26 mouse cellular contexts compared by ENCODE assay signal in the genomic region with DNA sequence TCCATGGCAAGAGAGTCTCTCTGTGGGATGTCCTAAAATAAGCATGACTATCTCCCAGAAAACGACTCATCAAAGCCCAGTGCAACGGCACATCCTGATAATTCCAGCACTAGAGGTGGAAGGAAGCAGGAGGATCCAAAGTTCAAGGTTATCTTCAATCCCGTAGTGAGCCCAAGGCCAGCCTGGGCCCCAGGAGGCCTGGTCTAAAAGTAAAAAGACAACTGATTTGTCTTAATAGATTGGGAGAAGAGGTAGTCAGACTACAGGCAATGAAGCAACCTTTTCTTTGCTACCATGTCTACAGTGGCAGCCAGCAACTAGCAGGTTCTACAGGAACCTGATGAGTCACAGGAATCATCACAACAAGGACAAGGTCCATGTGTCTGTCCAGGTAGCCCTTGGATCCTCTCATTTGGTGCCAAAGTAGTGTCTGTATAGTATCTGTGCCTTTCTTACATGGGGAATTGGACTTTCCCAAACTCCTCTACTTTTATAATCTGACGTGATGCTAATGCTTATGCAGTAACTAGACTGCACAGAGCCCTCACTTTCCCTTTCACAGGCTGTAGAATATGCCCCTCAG. TPM values are rescaled to one million over a fixed set of nuclear protein-coding genes. Genes with fewer than 3 reads are reported as not detected.
"Had no signal": no experiment of that assay in that cellular context is flagged by ENCODE, and none has a peak within 500 bp of the region (broad histone marks: within the 10 kb centered on the region; RNA-seq: fewer than 3 reads in every experiment).

No protein-coding gene starts in this region.

- ATAC-seq: hindbrain, embryonic 16.5 days; inflammation-experienced regulatory T-cells, adult 6 months; intestine, embryonic 15.5 days; intestine, postnatal 0 days had no signal

- H3K9me3 ChIP-seq: heart, embryonic 13.5 days; heart, embryonic 15.5 days; hindbrain, embryonic 10.5 days; hindbrain, embryonic 12.5 days; intestine, embryonic 15.5 days; limb, embryonic 10.5 days; limb, embryonic 12.5 days had no signal

- H3K4me2 ChIP-seq: heart, embryonic 11.5 days; heart, embryonic 13.5 days; heart, embryonic 15.5 days; hindbrain, embryonic 12.5 days; hindbrain, embryonic 14.5 days; intestine, embryonic 15.5 days; limb, embryonic 12.5 days had no signal

- H3K4me1 ChIP-seq: hindbrain, embryonic 10.5 days; hindbrain, embryonic 12.5 days; intestine, embryonic 15.5 days; limb, embryonic 10.5 days; limb, embryonic 12.5 days had no signal

- H3K27ac ChIP-seq: gastrocnemius, adult 2 months; heart, embryonic 13.5 days; heart, embryonic 15.5 days; hindbrain, embryonic 10.5 days; hindbrain, embryonic 12.5 days; hindbrain, embryonic 14.5 days; intestine, embryonic 15.5 days; layer of hippocampus, adult 2 months; left cerebral cortex, adult 2 months; limb, embryonic 10.5 days; limb, embryonic 12.5 days; liver, embryonic 14.5 days had no signal

- H3K27me3 ChIP-seq: heart, embryonic 13.5 days; heart, embryonic 15.5 days; hindbrain, embryonic 12.5 days; intestine, embryonic 15.5 days; limb, embryonic 12.5 days had no signal

- H3K36me3 ChIP-seq: heart, embryonic 13.5 days; heart, embryonic 15.5 days; hindbrain, embryonic 10.5 days; hindbrain, embryonic 12.5 days; intestine, embryonic 15.5 days; limb, embryonic 10.5 days; limb, embryonic 12.5 days had no signal

- H3K4me3 ChIP-seq: gastrocnemius, adult 2 months; heart, embryonic 13.5 days; heart, embryonic 15.5 days; hindbrain, embryonic 10.5 days; hindbrain, embryonic 12.5 days; intestine, embryonic 15.5 days; layer of hippocampus, adult 2 months; left cerebral cortex, adult 2 months; limb, embryonic 10.5 days; limb, embryonic 12.5 days had no signal

- H3K9ac ChIP-seq: heart, embryonic 13.5 days; heart, embryonic 15.5 days; hindbrain, embryonic 12.5 days; hindbrain, embryonic 14.5 days; intestine, embryonic 15.5 days; limb, embryonic 12.5 days; liver, embryonic 14.5 days had no signal

- DNase-seq: gastrocnemius, adult 2 months; gastrocnemius, postnatal 10 days; gastrocnemius, postnatal 25 days; heart, postnatal 14 days; heart, postnatal 4 days; kidney, adult 18-20 months; kidney, adult 8-10 months; kidney, postnatal 10 days; kidney, postnatal 25 days; kidney, postnatal 4 days; liver had no signal

RNA-seq across cellular contexts. Expression of gene Cpeb3, which starts 19.9 kb away (rescaled TPM):
- polyA plus RNA-seq: inflammation-experienced regulatory T-cells, adult 6 months had no signal
